Mouse (Mus musculus): Measurements from ENCODE around the gene Cfap61. TPM values are rescaled to one million over a fixed set of nuclear protein-coding genes. Genes with fewer than 3 reads are reported as not detected.

Cfap61 gene
- polyA plus RNA-seq, 1 experiment, result not detected

DNA sequence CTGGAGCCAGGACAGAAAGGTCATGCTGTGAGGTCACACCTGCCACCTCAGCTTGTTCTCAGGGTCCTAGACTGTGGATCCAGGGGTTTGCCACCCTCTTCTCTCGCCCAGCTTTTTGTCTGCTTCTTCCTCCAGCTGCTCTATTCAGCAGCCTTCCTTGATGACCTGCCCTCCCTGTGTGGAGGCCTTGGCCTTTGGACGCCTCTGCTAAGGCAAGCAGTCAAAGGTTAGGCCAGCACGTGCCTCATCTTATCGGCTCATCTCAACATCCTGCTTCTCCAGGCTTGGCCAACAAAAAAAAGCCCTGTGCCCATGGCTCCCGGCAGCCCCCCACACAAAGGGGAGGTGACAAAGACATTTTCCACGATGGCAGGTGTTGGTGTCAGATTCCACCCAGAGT, 313.0 kb downstream of the Cfap61 start:
- Histone ChIP-seq H3K4me1 (ENCODE audit: control insufficient read depth, insufficient read depth, insufficient read length, low read length) (no peaks in the 10 kb centered on the region; the same call in 1 of the 2 replicates), H3K27ac (replicated peaks; ENCODE audit: low read depth, low read length) (no peak overlapping the region), H3K4me3 (ENCODE audit: insufficient read depth, low read depth, low read length) (no peak overlapping the region)

DNA sequence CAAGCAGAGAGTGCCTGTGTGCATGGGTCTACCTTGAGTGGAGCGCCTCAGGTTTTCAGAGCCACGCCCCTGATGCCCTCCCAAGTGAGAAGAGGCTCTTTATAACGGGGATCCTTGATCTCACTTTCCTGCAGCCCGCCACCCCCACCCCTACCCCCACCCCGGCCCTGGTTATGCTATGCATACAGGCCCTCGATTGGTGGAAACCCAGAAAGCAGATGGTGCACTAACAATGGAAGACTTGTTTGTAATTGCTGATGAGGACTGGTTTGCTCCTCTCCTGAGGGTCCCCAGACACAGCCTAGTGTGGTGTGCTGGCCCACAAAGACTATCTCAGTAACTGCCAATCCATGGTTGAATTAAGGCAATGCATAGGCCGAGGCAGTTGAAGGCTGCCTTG, 314.4 kb downstream of the Cfap61 start:
- no peak overlapping the region for H3K27ac ChIP-seq (replicated peaks; ENCODE audit: low read depth, low read length)
- H3K4me3 ChIP-seq (ENCODE audit: insufficient read depth, low read depth, low read length), result no peak overlapping the region
- no peaks in the 10 kb centered on the region; the same call in 1 of the 2 replicates for H3K4me1 ChIP-seq (ENCODE audit: control insufficient read depth, insufficient read depth, insufficient read length, low read length)

- Histone ChIP-seq H3K27ac (replicated peaks; ENCODE audit: low read depth, low read length) (no peak overlapping the region), H3K4me3 (ENCODE audit: insufficient read depth, low read depth, low read length) (no peak overlapping the region), H3K4me1 (ENCODE audit: control insufficient read depth, insufficient read depth, insufficient read length, low read length) (no peaks in the 10 kb centered on the region; the same call in 1 of the 2 replicates)
These were observed 315.8 kb downstream of the Cfap61 start for GRCm38 (mm10) chr2:146250236-146250904.

- no peak overlapping the region for H3K4me3 ChIP-seq (ENCODE audit: insufficient read depth, low read depth, low read length)
- no peak overlapping the region for H3K27ac ChIP-seq (replicated peaks; ENCODE audit: low read depth, low read length)
- H3K4me1 ChIP-seq (ENCODE audit: control insufficient read depth, insufficient read depth, insufficient read length, low read length), result no peaks in the 10 kb centered on the region
These were observed 319.8 kb downstream of the Cfap61 start for GRCm38 (mm10) chr2:146254387-146254786.

- no peaks in the 10 kb centered on the region for H3K4me1 ChIP-seq (ENCODE audit: control insufficient read depth, insufficient read depth, insufficient read length, low read length)
- H3K4me3 ChIP-seq (ENCODE audit: insufficient read depth, low read depth, low read length), result no peak overlapping the region
These were observed 321.1 kb downstream of the Cfap61 start for GRCm38 (mm10) chr2:146255636-146256035.

GRCm38 (mm10) chr2:146256321-146256875, 321.8 kb downstream of the Cfap61 start:
- Histone ChIP-seq H3K27ac (replicated peaks; ENCODE audit: low read depth, low read length) (no peak overlapping the region), H3K4me1 (ENCODE audit: control insufficient read depth, insufficient read depth, insufficient read length, low read length) (no peaks in the 10 kb centered on the region), H3K4me3 (ENCODE audit: insufficient read depth, low read depth, low read length) (no peak overlapping the region)

More at GRCm38 (mm10) chr2:146255636-146256035, 321.1 kb downstream of the Cfap61 start:
- H3K27ac ChIP-seq (replicated peaks; ENCODE audit: low read depth, low read length), result no peak overlapping the region

DNA sequence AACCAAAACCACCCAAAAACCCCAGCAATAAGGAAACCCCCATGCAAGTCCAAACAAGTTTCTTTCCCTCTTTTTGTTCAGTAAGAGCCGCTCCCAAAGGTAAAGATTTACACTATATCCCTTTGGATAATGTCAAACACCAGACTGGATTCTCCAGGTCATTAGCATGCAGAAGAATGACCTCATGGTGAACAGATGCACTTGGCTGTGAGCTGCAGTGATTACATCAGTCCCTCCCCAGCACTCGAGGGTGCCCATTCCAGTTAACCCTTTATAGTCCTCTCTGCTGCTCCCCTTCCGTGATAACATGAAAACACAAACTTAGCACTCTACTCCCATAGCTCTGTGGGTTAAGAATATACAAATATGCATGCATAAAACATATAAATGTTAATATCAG, 322.5 kb downstream of the Cfap61 start:
- Histone ChIP-seq H3K4me1 (ENCODE audit: control insufficient read depth, insufficient read depth, insufficient read length, low read length) (peaks cover under 1% of the 10 kb centered on the region; the same call in 1 of the 2 replicates), H3K27ac (replicated peaks; ENCODE audit: low read depth, low read length) (no peak overlapping the region), H3K4me3 (ENCODE audit: insufficient read depth, low read depth, low read length) (no peak overlapping the region)

DNA sequence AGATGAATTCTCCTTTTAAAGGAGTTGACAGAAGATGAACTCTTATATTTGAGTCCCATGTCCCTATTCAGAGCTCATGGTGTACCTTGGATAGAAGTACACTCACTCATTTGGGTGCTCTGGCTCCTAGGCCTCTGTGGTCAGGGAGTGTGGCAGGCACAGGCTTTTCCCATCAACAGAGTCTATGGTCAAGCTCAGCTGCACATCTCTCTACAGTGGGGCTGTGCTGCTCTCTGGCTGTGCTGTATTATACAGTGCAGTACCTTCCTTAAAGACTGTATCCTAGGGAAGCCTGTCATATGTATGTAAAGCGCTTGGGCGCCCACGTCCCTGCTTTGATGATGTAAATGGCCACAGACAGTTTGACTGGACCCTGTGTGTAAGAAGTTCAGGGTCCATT, 323.0 kb downstream of the Cfap61 start:
- H3K4me3 ChIP-seq (ENCODE audit: insufficient read depth, low read depth, low read length), result no peak overlapping the region
- peaks cover 5% of the 10 kb centered on the region for H3K4me1 ChIP-seq (ENCODE audit: control insufficient read depth, insufficient read depth, insufficient read length, low read length)
- no peak overlapping the region for H3K27ac ChIP-seq (replicated peaks; ENCODE audit: low read depth, low read length)

DNA sequence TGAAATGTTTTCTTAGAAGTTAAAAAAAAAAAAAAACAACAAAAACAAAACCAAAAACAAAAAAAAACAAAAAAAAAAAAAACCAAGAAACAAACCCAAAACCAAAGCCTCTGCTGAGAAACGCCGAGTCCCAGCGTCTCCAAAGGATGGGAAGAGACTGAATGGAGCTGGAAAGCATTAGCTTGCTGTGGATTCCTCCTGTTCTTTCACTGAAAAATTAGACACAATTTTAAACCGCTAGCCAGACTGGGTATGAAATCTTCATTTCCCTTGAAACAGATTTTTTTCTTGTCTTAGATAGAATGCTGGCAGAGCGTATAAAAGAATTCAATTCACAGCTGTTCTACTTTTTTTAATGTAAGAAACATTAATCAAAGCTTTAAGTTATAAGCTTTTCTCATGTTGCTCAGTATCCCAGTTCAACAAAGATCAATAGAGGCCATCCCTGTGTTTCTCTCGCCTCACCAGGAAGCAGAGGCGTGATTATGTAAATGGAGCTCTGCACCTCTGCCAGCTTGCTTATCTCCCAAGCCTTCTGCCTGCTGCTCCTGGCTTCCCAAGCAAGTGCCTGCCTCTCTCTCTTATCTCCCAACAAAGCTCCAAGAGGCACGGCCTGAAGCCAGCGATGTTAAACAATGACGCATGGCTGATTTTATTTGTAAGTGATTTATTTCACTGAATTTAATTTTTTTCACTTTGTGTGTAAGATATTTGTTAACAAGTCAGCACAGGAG, 324.3 kb downstream of the Cfap61 start:
- no peak overlapping the region for H3K4me3 ChIP-seq (ENCODE audit: insufficient read depth, low read depth, low read length)
- peaks cover 5% of the 10 kb centered on the region for H3K4me1 ChIP-seq (ENCODE audit: control insufficient read depth, insufficient read depth, insufficient read length, low read length)
- no peak overlapping the region for H3K27ac ChIP-seq (replicated peaks; ENCODE audit: low read depth, low read length)

DNA sequence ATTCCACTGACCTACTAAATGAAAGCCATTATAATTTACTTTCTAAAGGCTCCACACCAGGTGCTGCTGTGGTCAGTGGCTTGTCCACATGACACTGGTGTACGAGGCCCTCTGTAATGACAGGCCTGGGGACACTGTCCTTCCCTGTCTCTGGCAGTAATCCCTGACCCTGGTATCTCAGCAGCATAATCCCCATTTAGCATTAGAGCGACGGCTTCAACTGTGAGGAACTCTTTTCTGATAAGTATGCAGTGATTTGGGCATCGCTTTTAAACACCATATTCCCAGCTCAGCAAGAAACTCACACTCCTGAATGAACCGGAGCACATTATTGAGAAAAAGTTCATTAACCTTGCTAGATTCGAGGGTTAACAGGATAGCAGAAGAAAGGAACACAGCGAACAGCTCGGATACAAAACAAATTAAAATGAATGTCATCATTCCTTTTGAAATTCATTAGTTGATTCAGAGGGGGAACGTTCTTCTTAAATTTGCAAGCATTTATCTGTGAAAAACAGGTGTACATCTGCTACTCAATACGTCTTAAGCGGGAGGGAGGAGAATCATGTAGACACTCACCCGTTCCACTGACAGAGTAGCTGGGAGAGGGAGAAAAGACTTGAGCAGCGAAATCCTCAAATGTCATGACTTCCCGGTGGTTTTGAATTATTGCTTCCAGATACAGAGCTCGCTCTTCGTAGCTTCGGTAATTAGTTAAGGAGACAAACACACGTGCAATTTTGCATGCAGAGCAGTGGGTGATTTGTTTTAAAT, 325.4 kb downstream of the Cfap61 start:
- H3K4me1 ChIP-seq (ENCODE audit: control insufficient read depth, insufficient read depth, insufficient read length, low read length), result peaks cover 6% of the 10 kb centered on the region
- H3K4me3 ChIP-seq (ENCODE audit: insufficient read depth, low read depth, low read length), result no peak overlapping the region
- no peak overlapping the region for H3K27ac ChIP-seq (replicated peaks; ENCODE audit: low read depth, low read length)

GRCm38 (mm10) chr2:146261146-146261545, 326.6 kb downstream of the Cfap61 start:
- no peak overlapping the region for H3K4me3 ChIP-seq (ENCODE audit: insufficient read depth, low read depth, low read length)
- H3K4me1 ChIP-seq (ENCODE audit: control insufficient read depth, insufficient read depth, insufficient read length, low read length), result peaks cover 9% of the 10 kb centered on the region
- H3K27ac ChIP-seq (replicated peaks; ENCODE audit: low read depth, low read length), result no peak overlapping the region

- H3K4me3 ChIP-seq (ENCODE audit: insufficient read depth, low read depth, low read length), result no peak overlapping the region
- peaks cover 9% of the 10 kb centered on the region for H3K4me1 ChIP-seq (ENCODE audit: control insufficient read depth, insufficient read depth, insufficient read length, low read length)
- H3K27ac ChIP-seq (replicated peaks; ENCODE audit: low read depth, low read length), result no peak overlapping the region
These were observed 327.6 kb downstream of the Cfap61 start for GRCm38 (mm10) chr2:146262215-146262614.

DNA sequence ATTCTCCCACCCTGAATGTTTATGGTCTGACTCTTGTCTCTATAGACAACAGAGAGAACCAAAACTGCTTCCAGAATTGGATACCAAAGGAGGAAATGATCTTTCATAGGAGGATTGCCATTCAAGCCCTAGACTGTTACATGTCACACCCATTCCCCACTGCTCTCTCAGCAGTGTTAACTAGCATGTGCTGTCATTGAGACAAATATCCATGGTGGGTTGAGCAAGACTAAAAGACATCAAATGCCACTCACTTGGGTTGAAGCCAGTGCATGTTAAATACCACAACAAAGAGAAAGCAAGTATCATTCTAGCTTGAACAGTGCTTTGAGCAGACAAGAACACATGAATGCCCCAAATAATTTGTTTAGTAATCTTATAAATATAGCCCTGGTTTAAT, 328.4 kb downstream of the Cfap61 start:
- Histone ChIP-seq H3K4me3 (ENCODE audit: insufficient read depth, low read depth, low read length) (no peak overlapping the region), H3K27ac (replicated peaks; ENCODE audit: low read depth, low read length) (no peak overlapping the region), H3K4me1 (ENCODE audit: control insufficient read depth, insufficient read depth, insufficient read length, low read length) (peaks cover 9% of the 10 kb centered on the region)

Measured in brown adipose tissue, adult 24 weeks (tissue).